Mouse (Mus musculus): ENCODE results near the gene Ppara. TPM values are rescaled to one million over a fixed set of nuclear protein-coding genes. Genes with fewer than 3 reads are reported as not detected.

Gene Ppara
- polyA plus RNA-seq, 1 experiment from 2014 or later, result 1.5 TPM

DNA sequence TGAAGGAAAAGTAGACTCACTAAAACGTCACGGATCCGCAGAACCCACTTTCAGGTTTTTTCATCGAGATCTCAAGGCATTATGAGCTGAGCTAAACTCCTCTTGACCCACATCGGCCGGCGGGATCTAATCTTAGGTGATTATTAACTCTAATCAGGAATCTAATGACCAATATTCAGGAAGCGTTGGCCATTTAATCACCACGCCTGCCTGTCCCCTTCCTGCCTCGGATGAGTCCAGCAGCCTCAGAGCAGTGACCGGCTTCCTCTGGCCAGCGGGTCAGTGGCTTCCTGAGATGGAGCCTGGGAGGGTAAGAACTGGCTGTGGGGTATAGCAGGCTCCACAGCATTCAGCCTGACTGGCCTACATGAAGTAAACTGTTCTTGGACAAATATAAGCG, 11.9 kb downstream of the Ppara start:
- Histone ChIP-seq H3K27ac (replicated peaks) (no peak overlapping the region), H3K4me3 (replicated peaks) (no peak overlapping the region), H3K4me2 (no peak overlapping the region), H3K9ac (replicated peaks) (no peak overlapping the region), H3K27me3 (replicated peaks) (no peaks in the 10 kb centered on the region), H3K4me1 (no peaks in the 10 kb centered on the region), H3K9me3 (replicated peaks) (no peaks in the 10 kb centered on the region), H3K36me3 (no peaks in the 10 kb centered on the region)
- ATAC-seq (ENCODE audit: low FRiP score), result no peak
- WGBS, result 90% methylated on average over 13 of the region's 13 CpGs

DNA sequence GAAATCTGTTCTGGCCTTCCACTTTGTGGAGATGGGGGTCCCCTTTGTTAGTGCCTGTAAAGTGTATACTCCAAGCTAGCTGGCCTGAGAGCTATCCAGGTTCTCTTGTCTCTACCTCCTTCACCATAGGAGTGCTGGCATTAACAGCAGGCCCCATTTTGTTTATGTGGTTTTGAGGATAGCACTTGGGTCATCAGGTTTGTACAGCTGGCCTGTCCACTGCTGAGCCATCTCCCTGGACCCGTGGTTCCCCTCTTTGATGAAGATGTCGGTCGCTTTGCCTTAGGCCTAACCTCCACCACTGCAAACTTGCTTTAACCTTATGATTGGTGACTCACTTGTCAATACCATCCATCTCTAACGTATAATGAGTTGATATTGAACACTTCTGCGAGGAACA, 13.2 kb downstream of the Ppara start:
- Histone ChIP-seq H3K4me1 (no peaks in the 10 kb centered on the region), H3K4me2 (no peak overlapping the region), H3K9ac (replicated peaks) (no peak overlapping the region), H3K27ac (replicated peaks) (no peak overlapping the region), H3K27me3 (replicated peaks) (no peaks in the 10 kb centered on the region), H3K9me3 (replicated peaks) (0 out of 2 replicates have a peak, but pooled peaks cover 7% of the 10 kb centered on the region), H3K4me3 (replicated peaks) (no peak overlapping the region), H3K36me3 (no peaks in the 10 kb centered on the region)
- no peak for ATAC-seq (ENCODE audit: low FRiP score)
- WGBS, result 89% methylated on average over 5 of the region's 5 CpGs

- Histone ChIP-seq H3K27me3 (replicated peaks) (no peaks in the 10 kb centered on the region), H3K9me3 (replicated peaks) (0 out of 2 replicates have a peak, but pooled peaks cover 7% of the 10 kb centered on the region), H3K9ac (replicated peaks) (no peak overlapping the region), H3K27ac (replicated peaks) (no peak overlapping the region), H3K36me3 (no peaks in the 10 kb centered on the region), H3K4me1 (no peaks in the 10 kb centered on the region), H3K4me2 (no peak overlapping the region), H3K4me3 (replicated peaks) (no peak overlapping the region)
- no peak for ATAC-seq (ENCODE audit: low FRiP score)
- WGBS, result 79% methylated on average over 3 of the region's 3 CpGs
Observed at GRCm38 (mm10) chr15:85748466-85748865, 13.7 kb downstream of the Ppara start.

DNA sequence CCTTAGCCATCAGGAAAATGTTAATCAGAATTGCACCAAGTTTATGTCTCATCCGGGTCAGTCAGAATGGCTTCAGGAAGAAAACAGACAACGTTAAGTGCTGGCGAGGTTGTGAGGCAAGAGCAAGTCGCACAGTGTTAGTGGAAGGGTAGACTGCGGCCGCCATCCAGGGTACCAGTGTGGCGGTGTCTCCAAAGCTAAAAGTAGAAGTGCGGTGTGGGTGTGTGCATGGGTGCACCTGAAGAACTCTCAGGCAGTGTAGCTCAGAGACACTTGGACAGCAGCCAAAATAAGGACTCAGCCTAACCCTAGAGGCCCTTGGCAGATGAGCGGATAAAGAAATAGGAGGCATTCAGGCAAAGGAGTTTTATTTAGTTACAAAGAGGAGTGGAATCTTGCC, 14.4 kb downstream of the Ppara start:
- Histone ChIP-seq H3K4me3 (replicated peaks) (no peak overlapping the region), H3K9ac (replicated peaks) (no peak overlapping the region), H3K9me3 (replicated peaks) (0 out of 2 replicates have a peak, but pooled peaks cover 7% of the 10 kb centered on the region), H3K27ac (replicated peaks) (no peak overlapping the region), H3K27me3 (replicated peaks) (no peaks in the 10 kb centered on the region), H3K4me2 (no peak overlapping the region), H3K4me1 (no peaks in the 10 kb centered on the region), H3K36me3 (no peaks in the 10 kb centered on the region)
- no peak for ATAC-seq (ENCODE audit: low FRiP score)
- WGBS, result 92% methylated on average over 9 of the region's 9 CpGs

- Histone ChIP-seq H3K4me2 (no peak overlapping the region), H3K36me3 (no peaks in the 10 kb centered on the region), H3K27me3 (replicated peaks) (no peaks in the 10 kb centered on the region), H3K27ac (replicated peaks) (no peak overlapping the region), H3K4me1 (no peaks in the 10 kb centered on the region), H3K4me3 (replicated peaks) (no peak overlapping the region), H3K9ac (replicated peaks) (no peak overlapping the region), H3K9me3 (replicated peaks) (0 out of 2 replicates have a peak, but pooled peaks cover 7% of the 10 kb centered on the region)
- ATAC-seq (ENCODE audit: low FRiP score), result no peak
- 89% methylated on average over 5 of the region's 5 CpGs for WGBS
Observed at GRCm38 (mm10) chr15:85750115-85750514, 15.3 kb downstream of the Ppara start.

DNA sequence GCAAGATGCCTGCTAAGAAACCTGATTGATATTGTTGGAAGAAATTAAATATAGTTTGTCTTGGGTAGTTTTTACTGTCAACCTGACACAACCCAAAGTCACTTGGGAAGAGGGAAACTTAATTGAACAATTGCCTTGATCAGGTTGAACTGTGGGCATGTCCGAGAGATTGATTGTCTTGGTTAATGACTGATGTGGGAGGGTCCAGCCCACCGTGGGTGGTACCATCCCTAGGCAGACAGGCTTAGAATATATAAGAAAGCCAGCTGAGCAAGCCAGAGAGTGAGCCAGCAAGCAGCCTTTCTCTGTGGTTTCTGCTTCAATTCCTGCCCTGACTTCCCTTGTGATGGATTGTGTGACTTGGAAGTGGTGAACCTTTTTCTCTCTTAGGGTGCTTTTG, 17.9 kb downstream of the Ppara start:
- Histone ChIP-seq H3K4me1 (no peaks in the 10 kb centered on the region), H3K9me3 (replicated peaks) (0 out of 2 replicates have a peak, but pooled peaks cover 7% of the 10 kb centered on the region), H3K36me3 (no peaks in the 10 kb centered on the region), H3K4me3 (replicated peaks) (no peak overlapping the region), H3K27ac (replicated peaks) (no peak overlapping the region), H3K4me2 (no peak overlapping the region), H3K27me3 (replicated peaks) (no peaks in the 10 kb centered on the region), H3K9ac (replicated peaks) (no peak overlapping the region)
- ATAC-seq (ENCODE audit: low FRiP score), result no peak
- 75% methylated on average over 2 of the region's 2 CpGs for WGBS

- WGBS, result 93% methylated on average over 1 of the region's 1 CpGs
- no peak for ATAC-seq (ENCODE audit: low FRiP score)
- H3K9ac ChIP-seq (replicated peaks), result no peak overlapping the region
- no peak overlapping the region for H3K27ac ChIP-seq (replicated peaks)
- H3K36me3 ChIP-seq, result no peaks in the 10 kb centered on the region
- no peak overlapping the region for H3K4me2 ChIP-seq
- H3K4me3 ChIP-seq (replicated peaks), result no peak overlapping the region
- no peaks in the 10 kb centered on the region for H3K27me3 ChIP-seq (replicated peaks)
- H3K4me1 ChIP-seq, result no peaks in the 10 kb centered on the region
- H3K9me3 ChIP-seq (replicated peaks), result 0 out of 2 replicates have a peak, but pooled peaks cover 7% of the 10 kb centered on the region
Observed at GRCm38 (mm10) chr15:85754033-85754650, 19.4 kb downstream of the Ppara start.

DNA sequence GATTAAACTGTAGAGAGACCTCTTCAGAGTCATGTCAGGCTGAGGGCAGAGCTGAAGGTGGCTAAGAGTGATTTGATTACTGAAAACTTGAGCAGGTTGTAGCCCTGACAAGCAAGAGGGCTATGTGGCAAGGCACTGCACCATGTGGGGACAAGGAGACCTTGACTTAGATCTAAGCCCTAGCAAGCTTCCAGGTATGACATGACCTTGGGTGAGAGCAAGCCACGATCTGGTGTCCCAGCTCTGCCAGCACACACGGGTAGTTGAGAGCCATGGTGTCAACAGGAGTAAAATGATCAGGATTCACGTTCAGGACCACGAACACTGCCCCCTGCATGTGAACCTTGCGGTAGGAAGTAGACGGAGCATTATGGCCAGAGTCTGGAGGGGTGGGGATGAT, 20.4 kb downstream of the Ppara start:
- no peak for ATAC-seq (ENCODE audit: low FRiP score)
- Histone ChIP-seq H3K27ac (replicated peaks) (no peak overlapping the region), H3K4me2 (no peak overlapping the region), H3K36me3 (no peaks in the 10 kb centered on the region), H3K9me3 (replicated peaks) (0 out of 2 replicates have a peak, but pooled peaks cover 7% of the 10 kb centered on the region), H3K27me3 (replicated peaks) (no peaks in the 10 kb centered on the region), H3K4me3 (replicated peaks) (no peak overlapping the region), H3K9ac (replicated peaks) (no peak overlapping the region), H3K4me1 (no peaks in the 10 kb centered on the region)
- 82% methylated on average over 6 of the region's 6 CpGs for WGBS

GRCm38 (mm10) chr15:85756611-85757010, 21.8 kb downstream of the Ppara start:
- no peak overlapping the region for H3K4me2 ChIP-seq
- no peak for ATAC-seq (ENCODE audit: low FRiP score)
- H3K9ac ChIP-seq (replicated peaks), result no peak overlapping the region

DNA sequence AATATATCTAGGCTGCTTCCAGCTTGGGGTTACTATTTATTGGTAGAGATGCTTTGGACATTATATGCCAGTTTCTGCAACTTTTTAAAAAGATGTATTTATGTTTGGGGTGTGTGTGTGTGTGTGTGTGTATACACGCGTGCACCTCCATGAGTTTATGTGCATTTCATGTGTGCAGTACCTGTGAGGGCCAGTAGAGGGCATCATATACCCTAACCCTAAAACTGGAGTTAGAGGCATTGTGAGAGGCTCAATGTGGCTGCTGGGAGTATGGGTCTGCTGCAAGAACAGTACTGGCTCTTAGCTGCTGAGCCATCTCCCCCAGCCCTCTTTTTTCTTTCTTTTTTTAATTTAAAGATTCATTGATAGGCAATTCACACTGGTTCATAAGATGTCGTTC, 23.0 kb downstream of the Ppara start:
- no peak overlapping the region for H3K27ac ChIP-seq (replicated peaks)
- no peak for ATAC-seq (ENCODE audit: low FRiP score)
- H3K36me3 ChIP-seq, result no peaks in the 10 kb centered on the region
- no peak overlapping the region for H3K4me3 ChIP-seq (replicated peaks)
- H3K9ac ChIP-seq (replicated peaks), result no peak overlapping the region
- 100% methylated on average over 3 of the region's 3 CpGs for WGBS
- no peak overlapping the region for H3K4me2 ChIP-seq
- H3K9me3 ChIP-seq (replicated peaks), result no peaks in the 10 kb centered on the region
- no peaks in the 10 kb centered on the region for H3K4me1 ChIP-seq
- no peaks in the 10 kb centered on the region for H3K27me3 ChIP-seq (replicated peaks)

More at GRCm38 (mm10) chr15:85756611-85757010, 21.8 kb downstream of the Ppara start:
- Histone ChIP-seq H3K4me3 (replicated peaks) (no peak overlapping the region), H3K36me3 (no peaks in the 10 kb centered on the region), H3K9me3 (replicated peaks) (0 out of 2 replicates have a peak, but pooled peaks cover 7% of the 10 kb centered on the region), H3K27me3 (replicated peaks) (no peaks in the 10 kb centered on the region), H3K4me1 (no peaks in the 10 kb centered on the region), H3K27ac (replicated peaks) (no peak overlapping the region)
- 80% methylated on average over 7 of the region's 7 CpGs for WGBS

GRCm38 (mm10) chr15:85762761-85763160, 28.0 kb downstream of the Ppara start:
- H3K4me2 ChIP-seq, result no peak overlapping the region
- H3K27me3 ChIP-seq (replicated peaks), result no peaks in the 10 kb centered on the region
- no peak for ATAC-seq (ENCODE audit: low FRiP score)
- no peaks in the 10 kb centered on the region for H3K36me3 ChIP-seq
- H3K9ac ChIP-seq (replicated peaks), result no peak overlapping the region
- no peak overlapping the region for H3K27ac ChIP-seq (replicated peaks)
- H3K9me3 ChIP-seq (replicated peaks), result no peaks in the 10 kb centered on the region
- H3K4me1 ChIP-seq, result no peaks in the 10 kb centered on the region
- WGBS, result 86% methylated on average over 4 of the region's 4 CpGs
- no peak overlapping the region for H3K4me3 ChIP-seq (replicated peaks)

DNA sequence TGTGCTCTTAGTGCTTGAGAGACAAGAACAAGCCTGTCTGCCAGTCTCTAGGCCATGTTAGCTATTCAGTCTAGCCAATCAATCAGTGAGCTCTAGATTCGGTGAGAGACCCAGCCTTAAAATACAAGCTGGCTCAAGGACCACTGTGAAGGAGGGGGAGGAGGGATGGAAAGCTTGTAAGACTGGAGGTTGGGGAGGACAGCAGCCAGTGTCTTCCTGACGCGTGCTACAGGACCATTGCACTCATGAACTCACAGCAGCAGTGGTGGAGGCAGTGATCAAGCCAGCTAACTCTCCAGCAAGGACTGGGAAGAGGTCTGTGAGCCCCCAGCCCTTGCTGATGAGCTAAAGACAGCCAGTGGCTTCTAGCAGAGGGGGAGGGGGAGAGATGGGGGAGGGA, 30.2 kb downstream of the Ppara start:
- Histone ChIP-seq H3K9ac (replicated peaks) (no peak overlapping the region), H3K4me1 (no peaks in the 10 kb centered on the region), H3K27ac (replicated peaks) (no peak overlapping the region), H3K36me3 (no peaks in the 10 kb centered on the region), H3K27me3 (replicated peaks) (no peaks in the 10 kb centered on the region), H3K4me2 (no peak overlapping the region), H3K4me3 (replicated peaks) (no peak overlapping the region), H3K9me3 (replicated peaks) (no peaks in the 10 kb centered on the region)
- 54% methylated on average over 3 of the region's 3 CpGs for WGBS
- ATAC-seq (ENCODE audit: low FRiP score), result no peak
